Mouse (Mus musculus) monocyte, adult 2 months (primary cell): Measurements from ENCODE around the gene Rab20.
A peak's percentile ranks its signal among the peaks of the same experiment; 100 is the strongest.
"Not testable (repeated sequence)": the region's sequence is repeated elsewhere in the genome, so short reads cannot be mapped to it uniquely, and the experiment has no call there.

Experiments used
- DNase-seq, 2 experiments: peaks; one replicate each; pipeline ENCODE4 v3.0.0; 2022; ENCODE audit warnings: low spot score in 2 of 2, low read depth in 1 of 2

Gene Rab20

GRCm38 (mm10) chr8:11481876-11482275 is 3.4 kb upstream of the Rab20 start:
- DNase-seq = no peak

- no peak for DNase-seq
Measured at GRCm38 (mm10) chr8:11479591-11479990, 1.1 kb upstream of the Rab20 start.

GRCm38 (mm10) chr8:11478807-11479527 is 457 bp upstream of the Rab20 start:
- DNase-seq = no peak

GRCm38 (mm10) chr8:11477178-11477553 is 1.3 kb downstream of the Rab20 start:
- no peak for DNase-seq

GRCm38 (mm10) chr8:11476338-11477177 is 2.0 kb downstream of the Rab20 start:
- peak; percentile 34 to 71 for DNase-seq

GRCm38 (mm10) chr8:11475876-11476275 is 2.6 kb downstream of the Rab20 start:
- no peak for DNase-seq

GRCm38 (mm10) chr8:11475397-11475796 is 3.1 kb downstream of the Rab20 start:
- no peak for DNase-seq

- DNase-seq = no peak
Measured at GRCm38 (mm10) chr8:11473072-11473471, 5.4 kb downstream of the Rab20 start.

GRCm38 (mm10) chr8:11471309-11471708 is 7.2 kb downstream of the Rab20 start:
- DNase-seq = no peak

- no peak for DNase-seq
Measured at GRCm38 (mm10) chr8:11470694-11471093, 7.8 kb downstream of the Rab20 start.

GRCm38 (mm10) chr8:11469095-11469494 is 9.4 kb downstream of the Rab20 start:
- DNase-seq = no peak

GRCm38 (mm10) chr8:11466528-11466927 is 12.0 kb downstream of the Rab20 start:
- DNase-seq = not testable (repeated sequence)

GRCm38 (mm10) chr8:11465619-11466018 is 12.9 kb downstream of the Rab20 start:
- no peak for DNase-seq

- DNase-seq = no peak
Measured at GRCm38 (mm10) chr8:11464707-11464964, 13.9 kb downstream of the Rab20 start.

- peak; percentile 80 to 82 for DNase-seq
Measured at GRCm38 (mm10) chr8:11463889-11464706, 14.4 kb downstream of the Rab20 start.

- no peak for DNase-seq
Measured at GRCm38 (mm10) chr8:11463541-11463888, 15.0 kb downstream of the Rab20 start.

- no peak for DNase-seq
Measured at GRCm38 (mm10) chr8:11462641-11463040, 15.9 kb downstream of the Rab20 start.

- DNase-seq = no peak
Measured at GRCm38 (mm10) chr8:11461847-11462246, 16.7 kb downstream of the Rab20 start.

- peak; percentile 53 to 87 for DNase-seq
Measured at GRCm38 (mm10) chr8:11460934-11461333, 17.6 kb downstream of the Rab20 start.

GRCm38 (mm10) chr8:11459016-11459415 is 19.5 kb downstream of the Rab20 start:
- DNase-seq = no peak

- DNase-seq = no peak
Measured at GRCm38 (mm10) chr8:11457981-11458836, 20.3 kb downstream of the Rab20 start.
